Mouse (Mus musculus) right cerebral cortex, postnatal 25 days (tissue): ENCODE data around the gene Fkbp9.

Source experiments
- DNase-seq: peaks from one replicate; pipeline ENCODE4 v3.0.0; 2022

The Fkbp9 gene

GRCm38 (mm10) chr6:56906121-56906846, 74.4 kb downstream of the Fkbp9 start:
- no peak for DNase-seq

GRCm38 (mm10) chr6:56907973-56908372, 76.1 kb downstream of the Fkbp9 start:
- DNase-seq: no peak

GRCm38 (mm10) chr6:56908397-56908796, 76.5 kb downstream of the Fkbp9 start:
- no peak for DNase-seq

- peak; percentile 66 for DNase-seq
Measured at GRCm38 (mm10) chr6:56908912-56909311, 77.1 kb downstream of the Fkbp9 start.

GRCm38 (mm10) chr6:56910910-56911309, 79.1 kb downstream of the Fkbp9 start:
- no peak for DNase-seq

GRCm38 (mm10) chr6:56913092-56913858, 81.4 kb downstream of the Fkbp9 start:
- no peak for DNase-seq

GRCm38 (mm10) chr6:56916279-56916678, 84.4 kb downstream of the Fkbp9 start:
- no peak for DNase-seq

GRCm38 (mm10) chr6:56917578-56918368, 85.9 kb downstream of the Fkbp9 start:
- DNase-seq: no peak

- DNase-seq: no peak
Measured at GRCm38 (mm10) chr6:56919330-56920044, 87.6 kb downstream of the Fkbp9 start.

- no peak for DNase-seq
Measured at GRCm38 (mm10) chr6:56920222-56921092, 88.6 kb downstream of the Fkbp9 start.

- no peak for DNase-seq
Measured at GRCm38 (mm10) chr6:56923331-56923725, 91.5 kb downstream of the Fkbp9 start.

- DNase-seq: peak; percentile 95
Measured at GRCm38 (mm10) chr6:56923726-56924707, 92.2 kb downstream of the Fkbp9 start, which contains the start of the genes Nt5c3 and Vmn1r4. TSS of gene Nt5c3 (minus strand) at chr6:56923932. TSS of gene Vmn1r4 (plus strand) at chr6:56924015.
